Mouse (Mus musculus) kidney, postnatal 0 days (tissue): ENCODE data around the gene Eri3. TPM values are rescaled to one million over a fixed set of nuclear protein-coding genes. Genes with fewer than 3 reads are reported as not detected.
A peak's percentile ranks its signal among the peaks of the same experiment; 100 is the strongest.

Source experiments
- ATAC-seq: fragments of 200-750 bp; cut with Nextera tagmentation; replicated peaks from 2 replicates; pipeline ENCODE4 v1.8.0; 2017; ENCODE audit warnings: low read depth, moderate number of reproducible peaks, moderate TSS enrichment, moderate library complexity; ENCODE audit not compliant: low FRiP score
- DNase-seq: peaks from one replicate; pipeline ENCODE4 v3.0.0-alpha.2; 2016; ENCODE audit warnings: low spot score
- H3K27ac ChIP-seq: fragments of 300-500 bp; sonication (generic); 2 replicates; pipeline ENCODE4 v1.5.1; 2014; ENCODE audit warnings: mild to moderate bottlenecking
- H3K27me3 ChIP-seq: fragments of 300-500 bp; sonication (generic); 2 replicates; pipeline ENCODE4 v1.6.1; 2014; ENCODE audit warnings: low read length, mixed read lengths; ENCODE audit not compliant: insufficient read depth
- H3K36me3 ChIP-seq: fragments of 300-500 bp; sonication (generic); 2 replicates; pipeline ENCODE4 v1.6.1; 2014; ENCODE audit warnings: low read length, mixed read lengths; ENCODE audit not compliant: insufficient read depth
- H3K4me1 ChIP-seq: fragments of 300-500 bp; sonication (generic); replicated peaks from 2 replicates; pipeline ENCODE4 v1.6.1; 2014; ENCODE audit warnings: antibody characterized with exemption, low read length, mixed read lengths; ENCODE audit not compliant: insufficient read depth
- H3K4me2 ChIP-seq: fragments of 300-500 bp; sonication (generic); 2 replicates; pipeline ENCODE4 v1.6.1; 2014; ENCODE audit warnings: mild to moderate bottlenecking, low read length, moderate library complexity, mixed read lengths
- H3K4me3 ChIP-seq: fragments of 300-500 bp; sonication (generic); replicated peaks from 2 replicates; pipeline ENCODE4 v1.5.1; 2014; ENCODE audit warnings: low read depth, low read length
- H3K9ac ChIP-seq: fragments of 300-500 bp; sonication (generic); 2 replicates; pipeline ENCODE4 v1.6.1; 2014; ENCODE audit warnings: low read depth, low read length
- H3K9me3 ChIP-seq: fragments of 300-500 bp; sonication (generic); replicated peaks from 2 replicates; pipeline ENCODE4 v1.6.1; 2016; ENCODE audit warnings: low read length, inconsistent platforms, mixed read lengths
- CTCF ChIP-seq: IDR thresholded peaks from 2 replicates; pipeline ENCODE4 v1.5.1; 2016; ENCODE audit warnings: antibody characterized with exemption, low read depth, mild to moderate bottlenecking, moderate library complexity
- WGBS: fragments of 180-500 bp; shearing (Covaris S2); extraction: QIAGEN DNeasy Blood & Tissue Kit; methylation state at CpG from one replicate; pipeline ENCODE4 v1.1.7; 2014; 5-methylcytosine and 5-hydroxymethylcytosine counted together
- polyA plus RNA-seq: library from polyadenylated mRNA; unstranded; fragments of >200 nt; fragmentation: Nextera tagmentation; extraction: Ambion mirVana; gene quantifications from 2 replicates; pipeline ENCODE4 v1.2.1, GENCODE M21; 2015

Eri3 gene
- polyA plus RNA-seq, 1 experiment from 2014 or later, result 114 TPM

DNA sequence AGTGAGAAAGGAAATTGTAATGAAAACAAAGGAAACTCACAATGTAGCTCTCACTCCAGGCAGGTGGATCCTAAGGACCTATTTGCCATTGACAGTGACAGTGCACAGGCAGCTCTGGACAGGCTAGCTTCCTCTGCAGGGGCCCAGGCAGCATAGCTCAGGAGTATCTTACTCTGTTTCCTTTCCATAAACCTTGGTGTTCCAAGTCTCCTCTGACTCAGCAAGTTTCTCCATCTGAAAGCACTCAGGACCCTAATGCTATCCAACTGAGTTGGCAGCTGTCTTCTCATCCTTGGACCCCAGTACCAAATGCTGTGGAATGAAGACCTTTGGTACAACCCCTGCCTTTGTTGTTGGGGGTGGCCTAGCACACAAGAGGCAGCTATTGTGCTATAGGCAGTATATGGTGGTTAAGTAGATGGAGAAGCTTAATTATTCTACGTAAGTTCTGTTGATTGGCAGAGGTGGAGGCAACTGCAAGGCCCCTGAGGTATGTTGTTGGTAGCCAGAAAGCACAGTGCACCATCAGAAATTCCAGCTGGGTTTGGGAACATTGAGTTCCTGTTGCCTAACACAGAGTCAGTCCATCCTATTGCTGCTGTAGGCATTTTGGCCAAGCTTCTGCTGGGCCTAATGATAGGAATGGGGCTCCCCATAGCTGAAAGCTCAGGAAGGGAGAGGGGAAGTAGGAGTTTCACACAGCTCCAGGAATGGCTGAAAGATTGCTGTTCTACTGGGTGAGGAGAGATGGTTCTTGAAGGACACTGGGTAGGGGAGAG, 90.9 kb downstream of the Eri3 start:
- no peaks in the 10 kb centered on the region for H3K27me3 ChIP-seq
- H3K9me3 ChIP-seq, result no peaks in the 10 kb centered on the region
- H3K4me3 ChIP-seq, result no peak overlapping the region
- ATAC-seq, result no peak
- H3K36me3 ChIP-seq, result 0 out of 2 replicates have a peak, but pooled peaks cover 4% of the 10 kb centered on the region
- no peak overlapping the region for H3K9ac ChIP-seq
- DNase-seq, result no peak
- no peak overlapping the region for H3K4me2 ChIP-seq
- TF ChIP-seq CTCF, result no peak
- H3K27ac ChIP-seq, result no peak overlapping the region
- 0 out of 2 replicates have a peak, but pooled peaks cover 6% of the 10 kb centered on the region for H3K4me1 ChIP-seq
- 100% methylated on average over 1 of the region's 1 CpGs for WGBS

DNA sequence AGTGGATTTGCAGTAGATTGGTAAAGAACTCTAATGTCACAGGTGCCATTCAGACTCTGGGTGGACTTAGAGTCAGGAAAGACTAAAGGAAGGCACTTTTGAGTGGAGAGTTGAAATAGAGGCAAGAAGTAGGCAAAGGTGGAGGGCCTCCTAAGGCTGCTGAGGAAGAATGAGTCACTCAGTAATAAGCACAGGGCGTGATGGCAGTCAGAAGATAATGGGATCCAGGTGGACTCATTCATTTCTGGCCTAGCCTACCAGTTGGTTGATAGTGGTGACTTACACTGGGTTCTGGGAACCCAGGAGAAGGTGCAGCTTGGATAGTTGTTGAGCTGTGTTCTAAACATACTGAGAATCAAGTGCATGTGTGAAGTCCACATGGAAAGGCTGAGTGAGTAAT, 91.6 kb downstream of the Eri3 start:
- H3K9ac ChIP-seq, result no peak overlapping the region

DNA sequence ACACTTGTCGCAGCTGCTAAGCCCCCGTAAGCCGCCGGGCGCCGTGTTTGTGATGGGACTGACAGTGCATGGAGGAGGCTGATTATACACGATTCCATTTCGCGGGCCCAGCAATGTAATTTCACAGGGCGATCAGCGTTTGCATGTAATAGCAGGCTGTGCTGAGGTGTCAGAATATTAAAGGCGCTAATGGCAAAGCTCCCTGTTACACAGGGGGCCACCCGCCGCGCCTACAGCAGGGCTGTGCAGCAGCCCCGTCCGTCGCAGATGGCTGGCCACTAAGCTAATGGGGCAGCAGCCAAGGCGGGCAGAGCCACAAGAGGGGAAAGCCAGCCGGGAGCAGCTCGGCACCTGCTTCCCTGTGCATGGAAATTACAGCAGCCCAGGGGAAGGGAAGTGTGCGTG, 94.9 kb downstream of the Eri3 start:
- Histone ChIP-seq H3K27ac (no peak overlapping the region), H3K9me3 (no peaks in the 10 kb centered on the region), H3K4me1 (0 out of 2 replicates have a peak, but pooled peaks cover 6% of the 10 kb centered on the region), H3K9ac (no peak overlapping the region), H3K4me2 (no peak overlapping the region), H3K36me3 (0 out of 2 replicates have a peak, but pooled peaks cover 8% of the 10 kb centered on the region), H3K27me3 (no peaks in the 10 kb centered on the region), H3K4me3 (no peak overlapping the region)
- DNase-seq, result peak; percentile 29
- no peak for ATAC-seq
- WGBS, result 37% methylated on average over 22 of the region's 22 CpGs
- no peak for TF ChIP-seq CTCF

More for the DNA sequence above, 91.6 kb downstream of the Eri3 start:
- no peak overlapping the region for H3K27ac ChIP-seq
- H3K4me3 ChIP-seq, result no peak overlapping the region
- WGBS, result 93% methylated on average over 1 of the region's 1 CpGs
- TF ChIP-seq CTCF, result no peak
- 0 out of 2 replicates have a peak, but pooled peaks cover 6% of the 10 kb centered on the region for H3K4me1 ChIP-seq
- no peaks in the 10 kb centered on the region for H3K27me3 ChIP-seq
- ATAC-seq (no peak), DNase-seq (no peak)
- H3K4me2 ChIP-seq, result no peak overlapping the region
- H3K9me3 ChIP-seq, result no peaks in the 10 kb centered on the region
- H3K36me3 ChIP-seq, result 0 out of 2 replicates have a peak, but pooled peaks cover 4% of the 10 kb centered on the region

DNA sequence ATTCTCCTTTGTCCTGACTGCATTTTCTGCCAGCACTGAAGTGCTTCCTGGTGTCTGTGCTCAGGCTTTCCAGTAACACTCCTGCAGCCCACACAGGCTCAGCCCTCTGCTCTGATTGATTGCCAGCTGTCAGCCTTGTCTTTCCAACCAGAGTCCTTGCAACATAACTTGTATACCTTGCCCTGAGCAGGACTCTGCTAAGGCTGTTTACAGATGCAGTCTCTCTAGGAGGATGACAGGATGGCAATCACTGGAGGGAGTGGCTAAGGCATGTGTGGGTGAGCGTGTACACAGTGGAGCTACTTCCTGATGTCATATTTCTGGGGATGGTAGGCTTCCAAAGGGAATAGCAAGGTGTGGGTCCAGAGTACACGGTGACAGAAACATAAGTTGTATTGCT, 95.7 kb downstream of the Eri3 start:
- Histone ChIP-seq H3K4me2 (no peak overlapping the region), H3K9ac (no peak overlapping the region), H3K9me3 (no peaks in the 10 kb centered on the region), H3K4me3 (no peak overlapping the region), H3K4me1 (0 out of 2 replicates have a peak, but pooled peaks cover 6% of the 10 kb centered on the region), H3K27me3 (no peaks in the 10 kb centered on the region), H3K36me3 (0 out of 2 replicates have a peak, but pooled peaks cover 16% of the 10 kb centered on the region), H3K27ac (no peak overlapping the region)
- TF ChIP-seq CTCF, result no peak
- 55% methylated on average over 2 of the region's 2 CpGs for WGBS
- DNase-seq (no peak), ATAC-seq (peak; percentile 35; the same call in 1 of the 2 replicates)

DNA sequence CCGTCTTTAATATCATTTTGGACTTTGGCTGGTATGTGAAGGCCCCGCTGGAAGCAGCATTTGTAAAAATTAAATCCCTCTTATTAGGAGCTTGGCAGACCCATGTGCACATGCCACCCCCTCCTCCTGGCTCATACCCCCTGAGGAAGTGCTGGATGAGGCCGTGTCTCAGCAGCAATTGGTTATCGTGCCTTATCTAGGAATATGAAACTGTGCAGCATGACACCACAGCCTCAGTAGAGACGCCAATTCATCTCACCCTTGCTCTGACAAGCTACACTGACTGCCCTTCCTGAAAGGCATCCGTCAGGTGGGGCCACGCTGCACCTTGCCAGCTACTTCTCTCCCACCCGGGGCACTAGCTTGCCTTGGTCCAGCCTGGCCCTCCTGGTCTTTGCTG, 96.3 kb downstream of the Eri3 start:
- ATAC-seq (no peak), DNase-seq (no peak)
- no peak overlapping the region for H3K27ac ChIP-seq
- no peak overlapping the region for H3K4me2 ChIP-seq
- 0 out of 2 replicates have a peak, but pooled peaks cover 12% of the 10 kb centered on the region for H3K36me3 ChIP-seq
- no peaks in the 10 kb centered on the region for H3K27me3 ChIP-seq
- TF ChIP-seq CTCF, result no peak
- WGBS, result 80% methylated on average over 8 of the region's 8 CpGs
- no peak overlapping the region for H3K4me3 ChIP-seq
- H3K9me3 ChIP-seq, result no peaks in the 10 kb centered on the region
- 0 out of 2 replicates have a peak, but pooled peaks cover 8% of the 10 kb centered on the region for H3K4me1 ChIP-seq
- no peak overlapping the region for H3K9ac ChIP-seq

DNA sequence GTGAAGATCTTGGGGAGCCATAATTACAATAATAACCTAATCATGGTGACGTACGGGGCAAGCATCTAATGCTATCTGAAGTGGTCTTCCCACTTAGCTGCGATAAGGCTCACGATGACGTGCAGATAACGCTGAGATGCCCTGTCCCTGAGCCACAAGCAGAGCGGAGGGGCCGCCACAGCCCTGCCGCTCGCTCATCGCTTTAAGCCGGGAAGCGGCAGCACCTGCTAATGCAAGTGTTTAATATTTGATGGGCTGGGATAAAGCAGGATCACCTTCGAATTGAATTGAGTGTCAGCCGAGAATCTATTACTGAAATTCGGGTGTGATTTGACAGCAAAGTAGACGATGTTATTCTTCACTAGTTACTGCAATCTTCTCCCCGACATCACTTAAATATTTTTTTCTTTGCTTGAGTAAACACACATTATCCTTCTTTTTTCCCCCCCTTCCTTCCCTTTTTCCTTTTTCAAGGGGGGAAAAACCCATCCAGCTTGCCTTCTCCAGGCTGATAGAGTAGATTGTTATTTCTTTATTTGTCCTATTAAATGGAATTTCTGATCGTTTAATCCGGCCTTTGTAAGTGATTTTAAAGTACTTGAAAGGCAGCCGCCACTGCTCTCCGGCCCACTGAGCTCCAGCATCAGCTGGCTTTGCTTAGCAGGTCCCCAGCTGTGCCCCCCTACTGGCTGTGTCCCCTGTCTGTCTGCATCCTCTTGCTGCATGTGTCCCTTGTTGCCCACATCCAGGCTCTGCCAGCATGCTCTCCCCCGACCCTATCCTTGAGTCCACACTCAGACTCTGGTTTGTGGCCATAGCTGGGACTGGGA, 97.0 kb downstream of the Eri3 start:
- Histone ChIP-seq H3K4me1 (0 out of 2 replicates have a peak, but pooled peaks cover 9% of the 10 kb centered on the region), H3K9ac (no peak overlapping the region), H3K4me2 (no peak overlapping the region), H3K4me3 (no peak overlapping the region), H3K9me3 (no peaks in the 10 kb centered on the region), H3K27me3 (no peaks in the 10 kb centered on the region), H3K36me3 (0 out of 2 replicates have a peak, but pooled peaks cover 12% of the 10 kb centered on the region), H3K27ac (no peak overlapping the region)
- ATAC-seq, result no peak
- TF ChIP-seq CTCF, result no peak
- 83% methylated on average over 23 of the region's 23 CpGs for WGBS
- DNase-seq, result no peak
